Mouse (Mus musculus) small intestine, adult 2 months (tissue): ENCODE results near the gene Ptges3. TPM values are rescaled to one million over a fixed set of nuclear protein-coding genes. Genes with fewer than 3 reads are reported as not detected.

Experiments used
- H3K27ac ChIP-seq: fragments of 200-500 bp; 2 replicates; pipeline ENCODE4 v1.5.1; 2012; ENCODE audit warnings: low read depth, low read length, control low read depth, inconsistent platforms; ENCODE audit not compliant: insufficient read depth
- H3K27me3 ChIP-seq: fragments of 200-500 bp; 2 replicates; pipeline ENCODE4 v1.6.1; 2012; ENCODE audit warnings: mild to moderate bottlenecking, moderate library complexity, low read length, inconsistent platforms; ENCODE audit not compliant: control insufficient read depth, insufficient read depth
- H3K36me3 ChIP-seq: fragments of 200-500 bp; 2 replicates; pipeline ENCODE4 v1.6.1; 2012; ENCODE audit warnings: mild to moderate bottlenecking, low read length, control low read depth, inconsistent platforms; ENCODE audit not compliant: control insufficient read depth, insufficient read depth
- H3K4me1 ChIP-seq: fragments of 200-500 bp; 2 replicates; pipeline ENCODE4 v1.6.1; 2012; ENCODE audit warnings: low read length, inconsistent platforms, mixed read lengths; ENCODE audit not compliant: control insufficient read depth, insufficient read depth, insufficient read length
- H3K4me3 ChIP-seq: fragments of 200-500 bp; 2 replicates; pipeline ENCODE4 v1.5.1; 2012; ENCODE audit warnings: low read depth, mild to moderate bottlenecking, control low read depth, inconsistent platforms, low read length, moderate library complexity
- CTCF ChIP-seq: fragments of 200-500 bp; IDR thresholded peaks from 2 replicates; pipeline ENCODE4 v1.5.1; 2012; ENCODE audit warnings: low read depth, mild to moderate bottlenecking, control low read depth, inconsistent platforms, low read length, moderate library complexity, mixed read lengths; ENCODE audit not compliant: insufficient replicate concordance, insufficient read length; ENCODE audit errors: extremely low read depth
- POLR2A ChIP-seq: fragments of 200-500 bp; IDR thresholded peaks from 2 replicates; pipeline ENCODE4 v1.6.1; 2012; ENCODE audit warnings: low read depth, mild to moderate bottlenecking, control low read depth, inconsistent platforms, low read length, moderate library complexity
- WGBS: fragments of 180-500 bp; shearing (Covaris S2); methylation state at CpG from one replicate; pipeline ENCODE4 v1.1.7; 2018; 5-methylcytosine and 5-hydroxymethylcytosine counted together
- polyA plus RNA-seq: library from polyadenylated mRNA; depleted of rRNA; stranded (reverse); fragments of >200 nt; gene quantifications from 2 replicates; pipeline ENCODE4 v1.2.3, GENCODE M21; 2012

The Ptges3 gene
- polyA plus RNA-seq, 1 experiment = 38.1 TPM

GRCm38 (mm10) chr10:128093496-128094294 is 34.9 kb downstream of the Ptges3 start:
- Histone ChIP-seq H3K27me3 (no peaks in the 10 kb centered on the region), H3K36me3 (peaks cover 14% of the 10 kb centered on the region), H3K27ac (peak overlapping the region; percentile 93), H3K4me1 (peaks cover 9% of the 10 kb centered on the region; the same call in 1 of the 2 replicates), H3K4me3 (peak overlapping the region; percentile 89)
- TF ChIP-seq POLR2A (no peak), CTCF (no peak)
- WGBS = 11% methylated on average over 13 of the region's 13 CpGs

- Histone ChIP-seq H3K4me3 (peak overlapping the region; percentile 42), H3K4me1 (peaks cover 11% of the 10 kb centered on the region; the same call in 1 of the 2 replicates), H3K27me3 (no peaks in the 10 kb centered on the region), H3K27ac (peak overlapping the region; percentile 93), H3K36me3 (peaks cover 7% of the 10 kb centered on the region)
- TF ChIP-seq CTCF (no peak), POLR2A (peak; percentile 21; the same call in 1 of the 2 replicates)
- WGBS = 5% methylated on average over 19 of the region's 19 CpGs
These were observed 35.7 kb downstream of the Ptges3 start for GRCm38 (mm10) chr10:128094340-128094968.

- peak overlapping the region; percentile 59 for H3K27ac ChIP-seq
- no peaks in the 10 kb centered on the region for H3K27me3 ChIP-seq
- peak overlapping the region; percentile 42; the same call in 1 of the 2 replicates for H3K4me3 ChIP-seq
These were observed 36.4 kb downstream of the Ptges3 start for GRCm38 (mm10) chr10:128095003-128095636.

GRCm38 (mm10) chr10:128096313-128096692 is 37.5 kb downstream of the Ptges3 start:
- Histone ChIP-seq H3K36me3 (0 out of 2 replicates have a peak, but pooled peaks cover 1% of the 10 kb centered on the region), H3K27me3 (no peaks in the 10 kb centered on the region), H3K4me1 (peaks cover 11% of the 10 kb centered on the region; the same call in 1 of the 2 replicates), H3K4me3 (peak overlapping the region; percentile 95; the same call in 1 of the 2 replicates), H3K27ac (no peak overlapping the region)
- 32% methylated on average over 4 of the region's 4 CpGs for WGBS
- no peak for TF ChIP-seq POLR2A
- no peak for TF ChIP-seq CTCF

More at GRCm38 (mm10) chr10:128095003-128095636, 36.4 kb downstream of the Ptges3 start:
- whole genome bisulfite sequencing = 33% methylated on average over 9 of the region's 9 CpGs
- Histone ChIP-seq H3K4me1 (peaks cover 11% of the 10 kb centered on the region; the same call in 1 of the 2 replicates), H3K36me3 (0 out of 2 replicates have a peak, but pooled peaks cover 1% of the 10 kb centered on the region)
- TF ChIP-seq CTCF (no peak), POLR2A (no peak)

- Histone ChIP-seq H3K27ac (peak overlapping the region; percentile 47), H3K4me1 (peaks cover 11% of the 10 kb centered on the region; the same call in 1 of the 2 replicates), H3K36me3 (0 out of 2 replicates have a peak, but pooled peaks cover 1% of the 10 kb centered on the region), H3K4me3 (peak overlapping the region; percentile 95), H3K27me3 (no peaks in the 10 kb centered on the region)
- under 1% methylated on average over 81 of the region's 86 CpGs for WGBS
- no peak for TF ChIP-seq POLR2A
- no peak for TF ChIP-seq CTCF
These were observed 38.2 kb downstream of the Ptges3 start for GRCm38 (mm10) chr10:128096693-128097586.

GRCm38 (mm10) chr10:128097587-128097971 is 38.8 kb downstream of the Ptges3 start:
- WGBS = under 1% methylated on average over 13 of the region's 13 CpGs
- TF ChIP-seq CTCF (no peak), POLR2A (no peak; the same call in 1 of the 2 replicates)
- Histone ChIP-seq H3K27ac (peak overlapping the region; percentile 47), H3K36me3 (peaks cover 1% of the 10 kb centered on the region; the same call in 1 of the 2 replicates), H3K27me3 (no peaks in the 10 kb centered on the region), H3K4me3 (peak overlapping the region; percentile 95), H3K4me1 (peaks cover 11% of the 10 kb centered on the region; the same call in 1 of the 2 replicates)
